ENCODE assay signal across 17 mouse cellular contexts in the genomic region with DNA sequence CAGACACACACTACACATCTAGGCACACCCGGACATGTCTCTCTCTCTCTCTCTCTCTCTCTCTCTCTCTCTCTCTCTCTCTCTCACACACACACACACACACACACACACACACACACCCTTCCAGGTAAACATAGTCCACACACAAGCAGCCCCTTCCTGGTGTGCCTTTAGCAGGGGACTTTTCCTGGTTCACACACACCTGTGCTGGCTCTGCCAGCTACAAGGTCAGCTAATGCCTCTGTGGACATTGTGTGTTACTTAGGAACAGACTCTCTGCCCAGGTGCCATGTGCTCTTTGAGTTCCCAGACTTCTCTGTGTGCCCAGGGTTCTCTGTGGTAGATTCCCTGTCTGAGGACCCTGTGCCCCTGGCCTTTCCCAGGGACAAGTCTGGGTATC.
"Had no signal": no experiment of that assay in that cellular context is flagged by ENCODE, and none has a peak within 500 bp of the region (broad histone marks: within the 10 kb centered on the region; RNA-seq: fewer than 3 reads in every experiment).

No protein-coding gene starts in this region.

- H3K4me1 ChIP-seq: midbrain, embryonic 12.5 days had no signal

- H3K4me3 ChIP-seq: midbrain, embryonic 10.5 days; midbrain, embryonic 12.5 days; myocyte; neural tube, embryonic 13.5 days; neural tube, embryonic 15.5 days had no signal

- H3K4me2 ChIP-seq: lung, embryonic 14.5 days; midbrain, embryonic 12.5 days; neural tube, embryonic 13.5 days; neural tube, embryonic 15.5 days had no signal

- H3K27me3 ChIP-seq: neural tube, embryonic 13.5 days; neural tube, embryonic 15.5 days had no signal

- H3K9me3 ChIP-seq: midbrain, embryonic 10.5 days; midbrain, embryonic 12.5 days; neural tube, embryonic 13.5 days; neural tube, embryonic 15.5 days had no signal

- H3K36me3 ChIP-seq: midbrain, embryonic 10.5 days; midbrain, embryonic 12.5 days; neural tube, embryonic 13.5 days; neural tube, embryonic 15.5 days had no signal

- H3K9ac ChIP-seq: lung, embryonic 14.5 days; midbrain, embryonic 12.5 days; neural tube, embryonic 13.5 days; neural tube, embryonic 15.5 days had no signal

- DNase-seq: lung, adult 18-20 months; lung, embryonic 14.5 days; lung, postnatal 10 days; lung, postnatal 4 days; retina, postnatal 1 day; right cerebral cortex, adult 18-20 months; right cerebral cortex, postnatal 25 days; right cerebral cortex, postnatal 4 days; spleen, adult 18-20 months; thymus, adult 18-20 months; thymus, postnatal 14 days; thymus, postnatal 36 days had no signal

- H3K27ac ChIP-seq: midbrain, embryonic 10.5 days; midbrain, embryonic 12.5 days; neural tube, embryonic 13.5 days; neural tube, embryonic 15.5 days had no signal
